8 mouse cellular contexts compared by ENCODE assay signal in genomic region chr12:105322160-105322559, GRCm38 (mm10). TPM values are rescaled to one million over a fixed set of nuclear protein-coding genes. Genes with fewer than 3 reads are reported as not detected.
DNase-seq lines count a peak whose midpoint lies in the region; ATAC-seq lines count a peak whose summit lies in the region.

No protein-coding gene starts in this region.

- ATAC-seq in midbrain, embryonic 14.5 days (ENCODE audit: low FRiP score, low TSS enrichment): no peak
- ATAC-seq in midbrain, embryonic 16.5 days: no peak
- peak; percentile 72 for ATAC-seq in common myeloid progenitor, adult 5-6 weeks (replicated peaks; ENCODE audit: low read depth, poor library complexity, severe bottlenecking)
- peak; percentile 74; the same call in 1 of the 2 replicates for ATAC-seq in kidney, embryonic 16.5 days (ENCODE audit: low FRiP score, low TSS enrichment)
- peak; percentile 47 for ATAC-seq in stomach, embryonic 15.5 days (ENCODE audit: insufficient read depth, low FRiP score, low read depth)
- no peak for ATAC-seq in liver, embryonic 12.5 days

- no peak overlapping the region for H3K27ac ChIP-seq in midbrain, embryonic 14.5 days (replicated peaks; ENCODE audit: low read depth, low read length)
- no peak overlapping the region for H3K27ac ChIP-seq in midbrain, embryonic 16.5 days (ENCODE audit: low read length)
- no peak overlapping the region for H3K27ac ChIP-seq in kidney, embryonic 16.5 days (ENCODE audit: low read length)
- no peak overlapping the region for H3K27ac ChIP-seq in stomach, embryonic 15.5 days
- H3K27ac ChIP-seq in liver, embryonic 12.5 days: no peak overlapping the region

- no peaks in the 10 kb centered on the region for H3K36me3 ChIP-seq in midbrain, embryonic 14.5 days (ENCODE audit: control insufficient read depth, insufficient read depth, low read length)
- H3K36me3 ChIP-seq in midbrain, embryonic 16.5 days (ENCODE audit: control insufficient read depth, insufficient read depth, low read length): no peaks in the 10 kb centered on the region
- H3K36me3 ChIP-seq in kidney, embryonic 16.5 days (ENCODE audit: insufficient read depth, low read length): no peaks in the 10 kb centered on the region
- no peaks in the 10 kb centered on the region for H3K36me3 ChIP-seq in stomach, embryonic 15.5 days
- no peaks in the 10 kb centered on the region for H3K36me3 ChIP-seq in liver, embryonic 12.5 days

- 29% methylated on average over 6 of the region's 6 CpGs for WGBS in midbrain, embryonic 14.5 days
- 25% methylated on average over 6 of the region's 6 CpGs for WGBS in midbrain, embryonic 16.5 days
- 24% methylated on average over 6 of the region's 6 CpGs for WGBS in kidney, embryonic 16.5 days
- WGBS in stomach, embryonic 15.5 days: 25% methylated on average over 6 of the region's 6 CpGs
- 17% methylated on average over 6 of the region's 6 CpGs for WGBS in liver, embryonic 12.5 days (ENCODE audit: insufficient replicate concordance)

- H3K9me3 ChIP-seq in midbrain, embryonic 14.5 days (ENCODE audit: control insufficient read depth, low read length): no peaks in the 10 kb centered on the region
- H3K9me3 ChIP-seq in midbrain, embryonic 16.5 days (replicated peaks; ENCODE audit: control insufficient read depth, low read length, poor library complexity, severe bottlenecking): no peaks in the 10 kb centered on the region
- H3K9me3 ChIP-seq in kidney, embryonic 16.5 days (ENCODE audit: low read length): no peaks in the 10 kb centered on the region
- no peaks in the 10 kb centered on the region for H3K9me3 ChIP-seq in stomach, embryonic 15.5 days
- 0 out of 2 replicates have a peak, but pooled peaks cover 10% of the 10 kb centered on the region for H3K9me3 ChIP-seq in liver, embryonic 12.5 days (replicated peaks)

- no peaks in the 10 kb centered on the region for H3K27me3 ChIP-seq in midbrain, embryonic 14.5 days (ENCODE audit: control insufficient read depth, insufficient read depth, low read length)
- H3K27me3 ChIP-seq in midbrain, embryonic 16.5 days (ENCODE audit: control insufficient read depth, insufficient read depth, low read depth, low read length): no peaks in the 10 kb centered on the region
- H3K27me3 ChIP-seq in kidney, embryonic 16.5 days (ENCODE audit: insufficient read depth, low read length): no peaks in the 10 kb centered on the region
- no peaks in the 10 kb centered on the region for H3K27me3 ChIP-seq in stomach, embryonic 15.5 days (replicated peaks)
- no peaks in the 10 kb centered on the region for H3K27me3 ChIP-seq in liver, embryonic 12.5 days (replicated peaks)

- no peak overlapping the region for H3K9ac ChIP-seq in midbrain, embryonic 14.5 days (replicated peaks; ENCODE audit: low read length)
- no peak overlapping the region for H3K9ac ChIP-seq in midbrain, embryonic 16.5 days (ENCODE audit: low read depth, low read length)
- no peak overlapping the region for H3K9ac ChIP-seq in kidney, embryonic 16.5 days (replicated peaks; ENCODE audit: low read length)
- no peak overlapping the region for H3K9ac ChIP-seq in stomach, embryonic 15.5 days
- H3K9ac ChIP-seq in liver, embryonic 12.5 days: no peak overlapping the region

- peak; percentile 34 for DNase-seq in midbrain, embryonic 14.5 days
- DNase-seq in right cerebral cortex, adult 18-20 months: no peak
- DNase-seq in frontal cortex, postnatal 36 days (ENCODE audit: low spot score in 2 of 2): no peak

- H3K4me2 ChIP-seq in midbrain, embryonic 14.5 days (ENCODE audit: low read length): no peak overlapping the region
- H3K4me2 ChIP-seq in midbrain, embryonic 16.5 days (ENCODE audit: low read length): no peak overlapping the region
- no peak overlapping the region for H3K4me2 ChIP-seq in kidney, embryonic 16.5 days (replicated peaks; ENCODE audit: low read depth, low read length)
- H3K4me2 ChIP-seq in stomach, embryonic 15.5 days: no peak overlapping the region
- no peak overlapping the region for H3K4me2 ChIP-seq in liver, embryonic 12.5 days

- no peak overlapping the region for H3K4me3 ChIP-seq in midbrain, embryonic 14.5 days (replicated peaks; ENCODE audit: low read depth, low read length)
- H3K4me3 ChIP-seq in midbrain, embryonic 16.5 days (ENCODE audit: low read depth, low read length): no peak overlapping the region
- H3K4me3 ChIP-seq in kidney, embryonic 16.5 days (ENCODE audit: low read length): no peak overlapping the region
- H3K4me3 ChIP-seq in stomach, embryonic 15.5 days (replicated peaks): no peak overlapping the region
- H3K4me3 ChIP-seq in liver, embryonic 12.5 days: no peak overlapping the region

- no peaks in the 10 kb centered on the region for H3K4me1 ChIP-seq in midbrain, embryonic 14.5 days (ENCODE audit: control insufficient read depth, insufficient read depth, low read length)
- H3K4me1 ChIP-seq in midbrain, embryonic 16.5 days (ENCODE audit: control insufficient read depth, insufficient read depth, low read length): no peaks in the 10 kb centered on the region
- no peaks in the 10 kb centered on the region for H3K4me1 ChIP-seq in kidney, embryonic 16.5 days (ENCODE audit: insufficient read depth, low read length)
- no peaks in the 10 kb centered on the region for H3K4me1 ChIP-seq in stomach, embryonic 15.5 days
- no peaks in the 10 kb centered on the region for H3K4me1 ChIP-seq in liver, embryonic 12.5 days

RNA-seq across cellular contexts. Expression of gene Tunar, which starts 11.5 kb away (rescaled TPM):
- 15.5 and 20.0 TPM in 2 replicates for polyA plus RNA-seq in midbrain, embryonic 14.5 days (2014; fragmentation: Nextera tagmentation; extraction: Ambion mirVana)
- polyA plus RNA-seq in midbrain, embryonic 16.5 days (2015; fragmentation: Nextera tagmentation; extraction: Ambion mirVana): 19.7 and 23.4 TPM in 2 replicates
- total RNA-seq in common myeloid progenitor, adult 5-6 weeks (2017): not detected in 2 replicates
- 0.05 TPM in 1 of 2 replicates, not detected in the other for polyA plus RNA-seq in kidney, embryonic 16.5 days (2015; fragmentation: Nextera tagmentation; extraction: Ambion mirVana)
- 0.13 TPM in 2 replicates for polyA plus RNA-seq in stomach, embryonic 15.5 days (2015; fragmentation: Nextera tagmentation; extraction: Ambion mirVana)
- polyA plus RNA-seq in liver, embryonic 12.5 days (2016; fragmentation: Nextera tagmentation; extraction: Ambion mirVana): 0.07 TPM in 1 of 2 replicates, not detected in the other

Comparison
In these comparisons a context has a peak if more than half of its experiments do, and no peak if none do; other contexts are left out.
1. ATAC-seq: peak in common myeloid progenitor, adult 5-6 weeks (single experiment), kidney, embryonic 16.5 days (single experiment) and stomach, embryonic 15.5 days (single experiment); none in midbrain, embryonic 14.5 days (single experiment), midbrain, embryonic 16.5 days (single experiment) and liver, embryonic 12.5 days (single experiment).
2. RNA of gene Tunar, which starts 11.5 kb away (polyA plus RNA-seq): 19.7 to 23.4 TPM in midbrain, embryonic 16.5 days and 15.5 to 20.0 TPM in midbrain, embryonic 14.5 days; 0.13 TPM in stomach, embryonic 15.5 days, 0.05 TPM in kidney, embryonic 16.5 days and 0.07 TPM in liver, embryonic 12.5 days; every median in the first group is over 10 times any median in the second.